Mouse (Mus musculus): ENCODE data around the gene Zfp691.

- TF ChIP-seq ZC3H11A (IDR thresholded peaks at IDR 0.05; ENCODE audit: borderline replicate concordance, low read depth, low read length) (no peak), HCFC1 (IDR thresholded peaks at IDR 0.05; ENCODE audit: borderline replicate concordance, insufficient read depth, low read length) (no peak), CHD2 (IDR thresholded peaks at IDR 0.05; ENCODE audit: low read depth, low read length) (no peak), ZNF384 (IDR thresholded peaks at IDR 0.05; ENCODE audit: low read depth, low read length) (no peak), MAFK (IDR thresholded peaks at IDR 0.05; ENCODE audit: insufficient read depth, low read depth, low read length) (no peak)
Measured at GRCm38 (mm10) chr4:119128547-119128946, 45.4 kb downstream of the Zfp691 start.

Data from ES-E14 (cell line).